Mouse (Mus musculus) hindbrain, embryonic 12.5 days (tissue): ENCODE results near the gene Atp1b2. TPM values are rescaled to one million over a fixed set of nuclear protein-coding genes. Genes with fewer than 3 reads are reported as not detected.
A peak's percentile ranks its signal among the peaks of the same experiment; 100 is the strongest.
"Not testable (repeated sequence)": the region's sequence is repeated elsewhere in the genome, so short reads cannot be mapped to it uniquely, and the experiment has no call there.

Experiments used
- ATAC-seq: fragments of 200-750 bp; cut with Nextera tagmentation; 2 replicates; pipeline ENCODE4 v1.8.0; 2017; ENCODE audit warnings: moderate TSS enrichment; ENCODE audit not compliant: low FRiP score
- H3K27ac ChIP-seq: fragments of 300-500 bp; sonication (generic); 2 replicates; pipeline ENCODE4 v1.5.1; 2016; ENCODE audit warnings: mild to moderate bottlenecking
- H3K27me3 ChIP-seq: fragments of 300-500 bp; sonication (generic); 2 replicates; pipeline ENCODE4 v1.6.1; 2016; ENCODE audit warnings: mild to moderate bottlenecking
- H3K36me3 ChIP-seq: fragments of 300-500 bp; sonication (generic); 2 replicates; pipeline ENCODE4 v1.6.1; 2016; ENCODE audit warnings: mild to moderate bottlenecking
- H3K4me1 ChIP-seq: fragments of 300-500 bp; sonication (generic); 2 replicates; pipeline ENCODE4 v1.6.1; 2016
- H3K4me2 ChIP-seq: fragments of 300-500 bp; sonication (generic); replicated peaks from 2 replicates; pipeline ENCODE4 v1.6.1; 2016; ENCODE audit warnings: mild to moderate bottlenecking
- H3K4me3 ChIP-seq: fragments of 300-500 bp; sonication (generic); 2 replicates; pipeline ENCODE4 v1.5.1; 2016; ENCODE audit warnings: mild to moderate bottlenecking
- H3K9ac ChIP-seq: fragments of 300-500 bp; sonication (generic); 2 replicates; pipeline ENCODE4 v1.6.1; 2016; ENCODE audit warnings: mild to moderate bottlenecking, moderate library complexity
- H3K9me3 ChIP-seq: fragments of 300-500 bp; sonication (generic); replicated peaks from 2 replicates; pipeline ENCODE4 v1.6.1; 2016; ENCODE audit warnings: mild to moderate bottlenecking
- WGBS: fragments of 180-500 bp; shearing (Covaris S2); methylation state at CpG from one replicate; pipeline ENCODE4 v1.1.7; 2016; 5-methylcytosine and 5-hydroxymethylcytosine counted together
- polyA plus RNA-seq: library from polyadenylated mRNA; unstranded; fragments of >200 nt; fragmentation: Nextera tagmentation; extraction: Ambion mirVana; gene quantifications from 2 replicates; pipeline ENCODE4 v1.2.1, GENCODE M21; 2016

The Atp1b2 gene
- 12.1 and 18.5 TPM in 2 replicates for polyA plus RNA-seq

DNA sequence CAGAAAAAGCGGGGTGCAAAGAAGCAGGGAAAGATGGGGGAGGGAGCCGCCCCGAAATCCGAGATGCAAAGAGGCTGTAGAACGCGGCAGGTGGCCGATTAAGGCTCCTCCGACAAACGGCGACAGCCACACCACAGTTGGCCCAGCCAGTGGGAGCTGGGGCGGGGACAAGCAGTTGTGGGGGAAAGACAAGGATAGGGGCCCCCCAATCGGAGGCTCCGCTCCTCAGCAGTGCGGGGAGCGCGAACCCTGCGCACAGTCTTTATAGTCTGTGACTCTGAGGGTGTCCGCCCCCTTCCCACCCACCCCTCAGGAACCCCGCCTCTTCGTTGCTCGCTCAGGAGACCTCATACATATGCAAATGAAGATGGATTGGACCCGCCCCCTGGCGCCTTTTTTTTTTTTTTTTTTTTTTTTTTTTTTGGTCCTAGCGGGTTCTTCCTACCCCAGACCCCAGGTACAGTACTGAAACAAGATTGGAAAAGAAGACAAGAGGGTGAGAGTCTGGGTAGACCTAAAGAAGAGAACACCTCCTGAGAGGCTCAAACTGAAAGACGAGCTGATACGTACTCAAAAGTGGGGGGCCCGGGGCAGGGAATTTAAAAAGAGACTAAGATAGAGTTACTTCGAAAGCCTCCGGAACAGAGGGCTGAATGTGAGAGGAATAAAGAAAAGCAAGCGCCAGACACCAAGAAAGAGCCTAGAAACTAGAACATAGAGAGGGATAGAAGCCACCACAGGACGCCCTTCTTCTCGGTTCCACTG is at the start of gene Atp1b2:
Gene Atp1b2 (minus strand): TSS at position 217 of the 765 bp plus-strand sequence.
- peaks cover 5% of the 10 kb centered on the region; the same call in 1 of the 2 replicates for H3K27me3 ChIP-seq
- peak; percentile 81 for ATAC-seq
- H3K36me3 ChIP-seq = no peaks in the 10 kb centered on the region
- peak within 1 kb of the TSS; percentile 63 for H3K4me3 ChIP-seq
- H3K9ac ChIP-seq = peak within 1 kb of the TSS; percentile 81
- H3K9me3 ChIP-seq = no peaks in the 10 kb centered on the region
- H3K4me1 ChIP-seq = peaks cover 19% of the 10 kb centered on the region
- 3% methylated on average over 32 of the region's 32 CpGs for WGBS
- peak within 1 kb of the TSS; percentile 100 for H3K4me2 ChIP-seq
- H3K27ac ChIP-seq = peak within 1 kb of the TSS; percentile 23; the same call in 1 of the 2 replicates

DNA sequence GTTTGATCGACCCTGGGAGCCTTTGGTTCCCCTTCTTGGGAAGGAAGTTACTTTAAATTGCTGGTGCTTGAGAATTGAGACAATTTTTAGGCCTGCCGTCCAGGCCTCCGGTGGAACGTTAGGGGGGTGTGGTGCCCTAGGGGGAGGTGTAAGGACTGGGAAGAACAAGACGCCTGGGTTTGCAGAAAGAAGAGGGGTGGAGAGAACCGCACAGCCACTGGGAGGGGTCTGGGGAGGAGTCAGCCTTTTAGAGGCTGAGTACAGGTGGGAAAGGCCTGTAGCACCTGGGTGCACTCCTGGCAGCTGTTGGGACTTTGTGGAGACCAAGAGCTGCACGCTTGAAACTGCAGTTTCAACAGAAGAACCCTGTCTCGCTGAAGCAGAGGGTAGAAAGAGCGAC is 49.0 kb upstream of the Atp1b2 start:
- 51% methylated on average over 9 of the region's 9 CpGs for WGBS
- no peak for ATAC-seq

DNA sequence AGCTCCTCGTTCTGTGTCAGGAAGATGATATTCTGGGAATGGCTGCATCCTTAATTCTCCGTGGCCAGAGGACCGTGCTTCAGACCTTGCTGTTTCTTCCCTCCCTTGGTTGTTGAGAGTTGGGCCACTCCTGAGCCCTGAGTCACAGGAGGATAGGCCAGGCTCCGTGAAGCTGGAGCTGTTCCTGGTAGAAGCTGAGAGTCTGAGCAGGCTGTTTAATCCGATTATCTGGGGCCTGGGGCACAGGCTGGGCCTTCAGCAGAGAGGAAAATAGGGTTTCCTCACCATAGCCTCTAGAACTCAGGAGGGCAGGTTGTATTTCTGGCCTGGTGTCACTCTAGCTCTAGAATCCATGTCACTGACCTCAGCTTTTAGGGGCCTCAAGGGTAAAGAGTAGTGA is 47.7 kb upstream of the Atp1b2 start:
- Histone ChIP-seq H3K4me2 (no peak overlapping the region), H3K9ac (peak overlapping the region; percentile 27; the same call in 1 of the 2 replicates), H3K36me3 (peaks cover 83% of the 10 kb centered on the region), H3K27me3 (no peaks in the 10 kb centered on the region), H3K9me3 (no peaks in the 10 kb centered on the region), H3K4me1 (peaks cover 10% of the 10 kb centered on the region), H3K27ac (peak overlapping the region; percentile 31; the same call in 1 of the 2 replicates), H3K4me3 (no peak overlapping the region)
- no peak for ATAC-seq
- 76% methylated on average over 5 of the region's 5 CpGs for WGBS

More for the DNA sequence above, 49.0 kb upstream of the Atp1b2 start:
- H3K4me3 ChIP-seq = no peak overlapping the region
- H3K9ac ChIP-seq = no peak overlapping the region
- H3K4me1 ChIP-seq = peaks cover 10% of the 10 kb centered on the region
- no peak overlapping the region for H3K27ac ChIP-seq
- H3K9me3 ChIP-seq = no peaks in the 10 kb centered on the region
- H3K36me3 ChIP-seq = peaks cover 80% of the 10 kb centered on the region
- no peak overlapping the region for H3K4me2 ChIP-seq
- no peaks in the 10 kb centered on the region for H3K27me3 ChIP-seq

DNA sequence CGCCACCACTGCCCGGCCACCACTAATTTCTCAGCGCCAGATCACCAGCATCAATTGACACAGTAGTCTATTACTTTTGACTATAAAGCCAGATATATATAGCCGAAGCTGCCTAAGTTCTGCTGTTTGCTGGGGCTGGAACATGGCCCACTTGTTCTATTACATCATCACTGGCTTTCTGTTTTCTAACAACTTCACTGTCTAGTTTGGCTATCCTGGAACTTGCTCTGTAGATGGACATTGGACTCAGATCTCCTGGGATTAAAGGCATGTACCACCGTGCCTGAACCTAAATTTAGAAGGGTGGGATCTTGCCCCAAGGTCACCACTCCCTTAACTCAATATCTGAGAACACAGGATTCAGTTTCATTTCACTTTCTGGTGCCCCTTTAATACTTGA is 40.1 kb upstream of the Atp1b2 start:
- Histone ChIP-seq H3K4me2 (no peak overlapping the region), H3K9me3 (no peaks in the 10 kb centered on the region), H3K27me3 (no peaks in the 10 kb centered on the region), H3K9ac (no peak overlapping the region), H3K27ac (no peak overlapping the region), H3K4me1 (no peaks in the 10 kb centered on the region), H3K36me3 (peaks cover 96% of the 10 kb centered on the region), H3K4me3 (no peak overlapping the region)
- ATAC-seq = no peak
- 94% methylated on average over 5 of the region's 5 CpGs for WGBS

DNA sequence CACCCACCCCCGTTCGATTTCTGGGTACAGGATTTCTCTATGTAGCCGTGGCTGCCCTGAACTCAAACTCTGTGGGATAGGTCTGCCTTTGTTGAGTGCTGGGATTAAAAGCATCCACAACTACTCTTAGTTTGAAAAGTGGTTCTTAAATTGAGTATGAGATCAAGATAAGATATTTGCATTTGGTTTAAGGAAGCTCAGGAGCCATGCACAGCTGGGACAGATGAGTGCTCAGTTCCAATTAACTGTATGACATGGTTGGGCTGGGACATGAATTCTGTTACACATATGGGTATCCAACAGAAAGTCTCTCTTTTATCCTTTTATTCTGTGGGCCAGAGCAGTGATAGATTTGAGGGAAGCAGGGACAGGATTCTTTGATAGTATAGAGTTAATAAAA is 29.7 kb upstream of the Atp1b2 start:
- 94% methylated on average over 3 of the region's 3 CpGs for WGBS
- H3K36me3 ChIP-seq = peaks cover 10% of the 10 kb centered on the region
- H3K9ac ChIP-seq = peak overlapping the region; percentile 35; the same call in 1 of the 2 replicates
- H3K4me3 ChIP-seq = no peak overlapping the region
- H3K27me3 ChIP-seq = no peaks in the 10 kb centered on the region
- no peak overlapping the region for H3K27ac ChIP-seq
- H3K9me3 ChIP-seq = no peaks in the 10 kb centered on the region
- H3K4me1 ChIP-seq = peaks cover 29% of the 10 kb centered on the region
- no peak for ATAC-seq
- peak overlapping the region; percentile 78 for H3K4me2 ChIP-seq

DNA sequence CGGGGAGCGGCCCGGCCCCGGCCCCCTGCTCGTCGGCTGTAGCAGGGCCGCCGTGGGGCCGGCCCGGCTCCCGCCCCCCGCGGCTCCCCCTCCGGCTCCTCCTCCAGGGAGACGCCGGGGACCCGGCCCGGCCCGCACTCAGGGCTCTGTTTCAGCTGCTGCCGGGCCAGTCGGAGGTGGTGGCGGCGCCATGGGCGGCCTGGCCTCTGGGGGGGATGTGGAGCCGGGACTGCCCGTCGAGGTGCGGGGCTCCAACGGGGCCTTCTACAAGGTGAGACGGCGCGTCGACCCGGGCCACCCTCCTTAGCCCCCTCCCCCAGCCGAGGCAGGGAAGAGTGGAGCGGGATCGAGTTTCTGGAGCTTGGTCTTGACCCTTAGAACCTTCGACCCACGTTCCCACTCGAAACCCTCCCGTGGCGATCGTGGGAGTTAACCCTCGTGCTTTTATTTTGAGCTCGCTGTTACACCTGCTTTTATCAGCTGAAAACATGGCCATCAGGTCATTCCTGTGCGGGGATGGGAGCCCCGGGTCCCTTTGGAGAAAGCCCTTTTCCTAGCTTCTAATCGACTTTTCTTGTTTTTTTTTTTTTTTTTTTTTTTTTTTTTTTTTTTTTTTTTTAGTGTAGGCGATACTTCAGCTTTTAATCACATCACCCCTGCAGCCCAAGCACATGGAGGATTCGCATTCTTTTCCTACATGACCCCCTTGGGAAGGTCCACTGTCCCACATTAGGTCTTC is 27.6 kb upstream of the Atp1b2 start:
- Histone ChIP-seq H3K27me3 (no peaks in the 10 kb centered on the region), H3K4me3 (peak overlapping the region; percentile 100), H3K9ac (peak overlapping the region; percentile 99), H3K9me3 (no peaks in the 10 kb centered on the region), H3K4me2 (peak overlapping the region; percentile 78), H3K27ac (peak overlapping the region; percentile 99), H3K36me3 (no peaks in the 10 kb centered on the region), H3K4me1 (peaks cover 29% of the 10 kb centered on the region)
- 1% methylated on average over 34 of the region's 50 CpGs for WGBS
- peak; percentile 55 for ATAC-seq

DNA sequence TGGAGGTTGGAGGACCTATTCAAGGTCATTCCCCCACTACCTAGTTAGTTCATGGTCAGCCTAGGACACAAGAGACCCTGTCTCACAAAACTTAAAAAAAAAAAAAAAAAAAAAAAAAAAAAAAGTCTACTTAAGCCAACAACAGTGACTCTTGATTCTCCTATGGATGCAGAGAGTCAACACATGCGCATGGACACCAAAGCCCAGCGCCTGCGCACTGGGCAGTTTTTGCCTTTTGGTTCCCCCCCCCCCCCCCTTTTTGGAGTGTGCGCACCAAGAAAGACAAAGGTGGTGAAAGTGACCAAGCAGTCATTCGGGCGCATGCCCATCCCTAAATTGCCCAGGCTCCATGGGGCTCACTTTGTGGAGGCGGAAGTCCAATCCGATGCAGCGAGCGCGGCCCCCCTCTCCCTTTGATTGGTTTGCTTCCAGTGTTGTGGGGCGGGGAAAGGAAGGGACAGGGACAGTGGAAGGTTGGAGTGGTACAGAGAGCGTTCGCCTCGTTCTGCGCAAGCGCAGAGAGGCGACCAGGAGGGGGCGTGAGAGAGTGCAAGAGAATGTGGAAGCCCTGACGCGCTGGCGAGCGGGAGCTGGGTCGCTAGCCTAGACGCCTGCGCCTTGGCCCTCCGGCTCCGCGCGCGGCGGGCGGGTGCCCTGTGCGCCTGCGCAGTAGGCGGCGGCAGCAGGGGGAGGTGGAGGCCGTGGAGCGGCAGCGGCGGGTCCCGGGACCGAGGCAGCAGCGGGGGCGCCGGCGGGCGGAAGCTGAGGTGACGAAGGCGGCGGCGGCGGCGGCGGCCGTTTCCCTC is 26.7 kb upstream of the Atp1b2 start, which contains the start of gene Fxr2:
Gene Fxr2 (plus strand): TSS at position 707 of the 806 bp plus-strand sequence.
- Histone ChIP-seq H3K4me2 (peak within 1 kb of the TSS; percentile 78), H3K27me3 (no peaks in the 10 kb centered on the region), H3K9ac (peak within 1 kb of the TSS; percentile 99), H3K4me1 (peaks cover 29% of the 10 kb centered on the region), H3K4me3 (peak within 1 kb of the TSS; percentile 100), H3K27ac (peak within 1 kb of the TSS; percentile 99), H3K36me3 (no peaks in the 10 kb centered on the region), H3K9me3 (no peaks in the 10 kb centered on the region)
- peak; percentile 99 for ATAC-seq
- WGBS = under 1% methylated on average over 54 of the region's 56 CpGs

DNA sequence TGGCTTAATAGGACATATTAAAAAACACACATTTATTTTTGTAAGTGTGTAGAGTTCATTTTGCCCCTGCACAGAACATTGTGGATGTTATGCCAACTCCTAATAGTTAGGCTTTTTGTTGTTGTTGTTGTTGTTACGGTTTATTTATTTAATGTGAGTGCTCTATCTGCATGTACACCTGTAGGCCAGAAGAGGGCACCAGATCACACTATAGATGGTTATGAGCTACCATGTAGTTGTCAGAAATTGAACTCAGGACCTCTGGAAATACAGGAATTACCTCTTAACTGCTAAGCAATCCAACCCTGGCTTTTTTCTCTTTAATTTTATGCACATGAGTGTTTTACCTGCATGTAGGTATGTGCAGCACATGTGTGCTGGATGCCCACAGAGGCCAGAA is 24.1 kb upstream of the Atp1b2 start:
- Histone ChIP-seq H3K27ac (no peak overlapping the region), H3K9me3 (no peaks in the 10 kb centered on the region), H3K27me3 (no peaks in the 10 kb centered on the region), H3K4me3 (no peak overlapping the region), H3K9ac (no peak overlapping the region), H3K4me2 (no peak overlapping the region), H3K36me3 (no peaks in the 10 kb centered on the region), H3K4me1 (peaks cover 12% of the 10 kb centered on the region)
- no peak for ATAC-seq
- WGBS = 54% methylated on average over 1 of the region's 1 CpGs

DNA sequence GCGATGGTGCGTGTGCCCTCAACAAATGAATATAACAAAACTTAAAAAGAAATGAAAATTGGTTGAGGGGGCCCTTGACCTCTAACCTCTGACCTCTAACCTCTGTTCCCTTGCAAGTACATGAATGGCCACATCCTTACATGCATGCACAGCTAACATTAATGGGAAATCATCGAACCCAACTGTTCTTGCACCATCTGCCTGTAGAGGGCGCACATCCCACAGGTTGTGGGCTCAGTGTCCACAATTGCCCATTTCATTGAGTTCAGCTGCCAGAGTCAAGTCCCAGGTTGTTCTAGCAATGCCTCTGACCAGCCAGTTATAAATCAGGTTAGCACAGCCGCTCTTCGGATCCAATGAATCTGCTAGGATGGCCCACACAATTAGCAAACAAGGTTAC is 22.5 kb upstream of the Atp1b2 start:
- Histone ChIP-seq H3K27ac (no peak overlapping the region), H3K4me2 (no peak overlapping the region), H3K9ac (no peak overlapping the region), H3K27me3 (no peaks in the 10 kb centered on the region), H3K36me3 (no peaks in the 10 kb centered on the region), H3K9me3 (no peaks in the 10 kb centered on the region), H3K4me1 (peaks cover under 1% of the 10 kb centered on the region; the same call in 1 of the 2 replicates), H3K4me3 (no peak overlapping the region)
- 37% methylated on average over 6 of the region's 6 CpGs for WGBS
- no peak for ATAC-seq

DNA sequence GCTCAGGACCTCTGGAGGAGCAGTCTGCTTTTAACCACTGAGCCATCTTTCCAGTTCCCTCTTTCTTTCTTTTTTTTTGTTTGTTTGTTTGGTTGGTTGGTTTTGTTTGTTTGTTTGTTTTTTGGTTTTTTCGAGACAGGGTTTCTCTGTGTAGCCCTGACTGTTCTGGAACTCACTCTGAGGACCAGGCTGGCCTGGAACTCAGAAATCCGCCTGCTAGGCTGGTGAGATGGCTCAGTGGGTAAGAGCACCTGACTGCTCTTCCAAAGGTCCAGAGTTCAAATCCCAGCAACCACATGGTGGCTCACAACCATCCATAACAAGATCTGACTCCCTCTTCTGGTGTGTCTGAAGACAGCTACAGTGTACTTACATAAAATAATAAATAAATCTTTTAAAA is 18.6 kb upstream of the Atp1b2 start:
- not testable (repeated sequence) for H3K27ac ChIP-seq, H3K4me2 ChIP-seq, H3K4me3 ChIP-seq, H3K36me3 ChIP-seq, H3K27me3 ChIP-seq, ATAC-seq, H3K9ac ChIP-seq, H3K9me3 ChIP-seq
- WGBS = 83% methylated on average over 2 of the region's 2 CpGs
- H3K4me1 ChIP-seq = peaks cover 16% of the 10 kb centered on the region

DNA sequence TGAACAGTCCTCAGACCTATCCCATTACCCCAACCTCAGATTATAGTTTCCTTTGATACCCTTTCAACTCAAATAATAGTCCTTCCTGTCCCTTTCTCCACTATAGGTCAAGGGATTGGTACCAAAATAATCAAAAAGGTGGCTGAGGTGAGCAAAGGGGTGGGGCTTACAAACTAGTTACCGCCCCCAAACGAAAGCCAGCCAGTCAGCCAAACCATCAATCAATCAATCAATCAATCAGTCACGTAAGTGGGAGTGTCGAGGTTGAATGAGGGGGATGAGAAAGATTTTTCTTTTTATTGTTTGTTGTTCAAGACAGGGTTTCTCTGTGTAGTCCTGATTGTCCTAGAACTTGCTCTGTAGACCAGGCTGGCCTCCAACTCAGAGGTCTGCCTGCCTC is 17.3 kb upstream of the Atp1b2 start:
- H3K27ac ChIP-seq = no peak overlapping the region
- no peak overlapping the region for H3K9ac ChIP-seq
- ATAC-seq = no peak
- no peaks in the 10 kb centered on the region for H3K36me3 ChIP-seq
- no peaks in the 10 kb centered on the region for H3K27me3 ChIP-seq
- peaks cover 16% of the 10 kb centered on the region for H3K4me1 ChIP-seq
- no peaks in the 10 kb centered on the region for H3K9me3 ChIP-seq
- peak overlapping the region; percentile 74 for H3K4me2 ChIP-seq
- H3K4me3 ChIP-seq = no peak overlapping the region
- 65% methylated on average over 4 of the region's 4 CpGs for WGBS

DNA sequence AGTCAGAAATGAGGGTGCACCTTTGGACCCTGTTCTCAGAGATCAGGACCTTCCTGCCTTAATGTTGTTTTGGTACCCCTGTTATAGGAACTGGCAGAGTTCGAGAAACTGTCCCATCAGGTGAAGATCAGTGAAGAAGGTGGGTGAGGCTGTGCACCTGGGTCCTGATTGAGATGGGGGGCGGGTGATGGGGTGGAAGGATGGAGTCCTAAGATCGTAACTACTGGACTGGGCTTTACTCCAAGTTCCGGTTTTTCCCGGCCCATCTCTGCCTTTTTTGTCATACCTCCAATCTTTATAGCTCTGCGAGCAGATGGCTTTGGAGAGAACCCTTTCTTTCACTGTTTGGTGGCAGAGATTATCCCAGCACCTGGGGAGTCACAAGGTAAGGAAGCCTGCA is 16.7 kb upstream of the Atp1b2 start:
- Histone ChIP-seq H3K4me2 (peak overlapping the region; percentile 74), H3K27me3 (no peaks in the 10 kb centered on the region), H3K9ac (peak overlapping the region; percentile 78), H3K27ac (peak overlapping the region; percentile 75), H3K4me3 (peak overlapping the region; percentile 48), H3K4me1 (peaks cover 16% of the 10 kb centered on the region), H3K36me3 (no peaks in the 10 kb centered on the region), H3K9me3 (no peaks in the 10 kb centered on the region)
- 48% methylated on average over 6 of the region's 6 CpGs for WGBS
- ATAC-seq = peak; percentile 32; the same call in 1 of the 2 replicates
